Mouse (Mus musculus): Measurements from ENCODE around the gene Fut8. TPM values are rescaled to one million over a fixed set of nuclear protein-coding genes. Genes with fewer than 3 reads are reported as not detected.
"Not testable (repeated sequence)": the region's sequence is repeated elsewhere in the genome, so short reads cannot be mapped to it uniquely, and the experiment has no call there.

Fut8 gene
- polyA plus RNA-seq, 1 experiment from 2014 or later: 53.5 TPM

DNA sequence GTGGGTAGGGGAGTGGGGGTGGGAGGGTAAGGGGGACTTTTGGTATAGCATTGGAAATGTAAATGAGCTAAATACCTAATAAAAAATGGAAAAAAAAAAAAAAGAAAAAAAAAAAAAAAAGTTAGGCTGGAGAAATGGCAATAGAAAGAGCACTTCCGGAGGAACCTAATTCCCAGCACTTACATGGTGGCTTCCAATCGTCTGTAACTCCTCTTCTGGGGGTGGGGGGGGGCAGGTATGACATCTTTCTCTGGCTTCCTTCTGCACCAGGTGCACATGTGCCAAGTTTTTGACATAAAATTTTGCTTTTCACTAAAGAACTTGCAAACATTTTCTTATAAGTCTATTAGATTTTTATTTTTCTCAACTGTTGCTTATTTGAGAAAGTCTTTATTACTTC lies 53.9 kb downstream of the Fut8 start:
- H3K4me2 ChIP-seq; H3K27me3 ChIP-seq; H3K4me3 ChIP-seq; H3K27ac ChIP-seq (replicated peaks); H3K9me3 ChIP-seq; H3K36me3 ChIP-seq; H3K9ac ChIP-seq; H3K4me1 ChIP-seq (replicated peaks); ATAC-seq (ENCODE audit: low read depth): not testable (repeated sequence)
- 66% methylated on average over 2 of the region's 2 CpGs for WGBS

DNA sequence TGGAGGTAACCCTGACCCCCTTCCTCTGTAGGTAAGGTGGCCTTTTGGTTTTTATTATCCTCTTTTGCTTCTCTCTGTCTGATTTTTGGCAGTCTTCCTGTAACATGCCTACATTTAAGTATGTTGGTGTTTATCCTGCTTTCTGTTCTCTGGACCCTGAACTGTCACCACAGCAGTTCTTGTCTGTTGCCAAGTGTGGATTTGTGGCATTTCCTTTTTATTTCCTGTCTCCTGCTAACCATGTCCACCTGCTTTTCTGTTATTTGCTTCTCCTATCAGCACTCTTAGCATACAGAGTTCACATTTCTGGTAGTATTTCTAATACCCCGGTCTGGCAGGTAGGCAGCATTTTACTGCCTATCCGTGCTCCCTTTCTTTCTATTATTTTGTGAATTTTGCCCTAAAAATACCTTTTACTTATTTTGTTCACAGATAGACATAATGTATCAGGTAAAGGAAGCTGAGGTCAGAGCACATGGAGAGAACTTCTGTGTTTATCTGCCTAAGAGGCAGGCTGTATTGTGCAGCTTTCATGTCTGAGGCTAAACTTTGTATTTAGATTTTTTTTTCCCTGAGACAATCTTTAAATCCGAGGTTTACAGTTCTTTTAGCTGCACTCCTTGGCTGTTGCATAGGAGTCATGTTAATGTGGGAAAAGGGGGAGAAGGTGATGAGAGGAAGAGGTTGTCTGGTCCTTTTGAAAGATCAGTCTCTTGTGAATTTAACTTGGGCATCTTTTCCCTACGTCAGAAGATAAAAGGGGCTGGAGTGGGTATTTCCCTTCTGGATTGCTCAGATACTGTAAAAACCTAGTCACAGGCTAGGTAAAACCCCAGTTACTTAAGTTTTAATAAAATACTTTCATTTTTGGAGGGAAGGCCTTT lies 54.7 kb downstream of the Fut8 start:
- no peak overlapping the region for H3K9ac ChIP-seq
- no peak overlapping the region for H3K27ac ChIP-seq (replicated peaks)
- no peak overlapping the region for H3K4me3 ChIP-seq
- H3K9me3 ChIP-seq: no peaks in the 10 kb centered on the region
- H3K27me3 ChIP-seq: no peaks in the 10 kb centered on the region
- WGBS: 76% methylated on average over 4 of the region's 4 CpGs
- H3K4me2 ChIP-seq: no peak overlapping the region
- no peaks in the 10 kb centered on the region for H3K4me1 ChIP-seq (replicated peaks)
- no peaks in the 10 kb centered on the region for H3K36me3 ChIP-seq
- ATAC-seq (ENCODE audit: low read depth): no peak

DNA sequence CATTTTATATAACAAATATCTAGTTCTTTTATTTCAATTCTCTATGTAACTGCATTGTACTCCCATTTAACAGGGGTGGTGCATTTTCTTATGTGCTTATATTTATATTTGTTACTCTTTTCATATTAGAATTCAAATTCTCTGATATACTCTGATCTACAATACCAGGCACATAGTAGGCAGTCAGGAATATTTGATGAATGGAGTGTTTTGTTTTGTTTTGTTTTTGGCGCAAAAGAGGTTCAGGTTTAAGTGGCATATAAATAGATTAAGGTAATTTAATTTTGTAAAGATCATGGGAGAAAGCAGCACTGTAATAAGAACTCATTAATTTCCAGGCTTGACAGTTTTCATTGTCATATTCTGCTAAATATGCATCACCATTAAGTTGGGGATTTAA lies 58.2 kb downstream of the Fut8 start:
- Histone ChIP-seq H3K9ac (no peak overlapping the region), H3K4me3 (no peak overlapping the region), H3K4me2 (no peak overlapping the region), H3K9me3 (no peaks in the 10 kb centered on the region), H3K27ac (replicated peaks) (no peak overlapping the region), H3K27me3 (no peaks in the 10 kb centered on the region), H3K4me1 (replicated peaks) (0 out of 2 replicates have a peak, but pooled peaks cover 3% of the 10 kb centered on the region), H3K36me3 (no peaks in the 10 kb centered on the region)
- ATAC-seq (ENCODE audit: low read depth): no peak
- 89% methylated on average over 1 of the region's 1 CpGs for WGBS

DNA sequence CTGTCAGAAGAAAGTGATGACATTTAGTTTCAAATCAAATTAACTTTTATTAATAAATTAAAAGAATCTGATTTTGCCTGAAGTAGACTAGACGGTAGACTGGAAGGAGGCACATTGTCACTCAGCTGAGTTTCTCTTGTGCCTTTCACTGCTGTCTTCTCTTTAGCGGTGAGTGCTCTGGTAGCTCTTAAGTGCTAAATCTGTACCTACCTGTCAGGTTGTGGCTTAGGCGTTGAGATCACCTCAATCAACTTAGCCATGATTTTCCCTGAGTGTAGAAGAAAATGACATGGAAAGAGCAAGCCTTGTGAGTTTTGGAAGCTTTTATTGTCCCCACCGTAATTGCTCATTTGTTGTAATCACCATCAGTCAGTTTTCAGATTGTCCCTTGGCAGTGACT lies 59.2 kb downstream of the Fut8 start:
- Histone ChIP-seq H3K4me3 (no peak overlapping the region), H3K4me1 (replicated peaks) (0 out of 2 replicates have a peak, but pooled peaks cover 3% of the 10 kb centered on the region), H3K9ac (no peak overlapping the region), H3K27ac (replicated peaks) (no peak overlapping the region), H3K4me2 (no peak overlapping the region), H3K36me3 (no peaks in the 10 kb centered on the region), H3K9me3 (no peaks in the 10 kb centered on the region), H3K27me3 (no peaks in the 10 kb centered on the region)
- 82% methylated on average over 4 of the region's 4 CpGs for WGBS
- ATAC-seq (ENCODE audit: low read depth): no peak

DNA sequence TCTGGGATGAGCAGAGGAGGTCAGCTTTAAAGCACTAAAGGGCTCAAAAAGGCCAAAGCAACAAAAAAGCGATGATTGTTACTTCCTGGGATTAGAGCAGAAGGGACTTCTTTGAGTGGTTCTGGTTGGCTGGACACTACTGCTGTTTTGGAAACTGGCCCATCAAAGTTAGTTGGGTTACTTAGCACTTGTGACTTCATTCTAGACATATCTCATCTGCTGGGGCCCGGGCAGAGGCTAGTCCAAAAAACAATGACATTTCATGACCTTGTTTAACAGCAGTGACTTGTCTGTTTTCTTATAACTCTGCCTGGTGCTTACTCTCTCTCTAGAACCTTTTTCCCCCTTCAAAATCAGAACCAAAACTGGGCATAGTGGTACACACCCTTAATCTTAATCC lies 59.9 kb downstream of the Fut8 start:
- Histone ChIP-seq H3K36me3 (no peaks in the 10 kb centered on the region), H3K4me1 (replicated peaks) (0 out of 2 replicates have a peak, but pooled peaks cover 3% of the 10 kb centered on the region), H3K27me3 (no peaks in the 10 kb centered on the region), H3K27ac (replicated peaks) (no peak overlapping the region), H3K4me2 (no peak overlapping the region), H3K9ac (no peak overlapping the region), H3K9me3 (no peaks in the 10 kb centered on the region), H3K4me3 (no peak overlapping the region)
- ATAC-seq (ENCODE audit: low read depth): no peak
- 82% methylated on average over 2 of the region's 2 CpGs for WGBS

DNA sequence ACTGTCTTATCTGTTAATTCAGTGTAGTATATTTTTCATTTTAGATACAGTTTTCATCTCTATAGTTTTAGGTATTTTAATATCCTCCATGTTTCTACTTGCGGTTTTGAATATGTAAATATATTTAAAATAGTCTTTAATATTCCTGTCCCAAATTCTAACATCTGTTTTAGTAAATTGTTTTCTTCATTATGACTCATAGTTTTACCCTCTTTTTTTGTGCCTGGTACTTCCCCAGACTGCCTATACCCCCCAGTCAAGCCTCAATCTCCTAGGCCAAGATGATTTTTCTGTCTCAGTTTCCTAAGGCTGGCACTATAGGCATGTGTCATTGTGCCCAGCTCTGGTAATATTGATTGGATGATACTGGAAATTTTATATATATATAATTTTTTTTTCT lies 64.1 kb downstream of the Fut8 start:
- 0 out of 2 replicates have a peak, but pooled peaks cover 3% of the 10 kb centered on the region for H3K4me1 ChIP-seq (replicated peaks)
- 95% methylated on average over 1 of the region's 1 CpGs for WGBS
- H3K9ac ChIP-seq: no peak overlapping the region
- no peak overlapping the region for H3K4me3 ChIP-seq
- no peaks in the 10 kb centered on the region for H3K9me3 ChIP-seq
- H3K27me3 ChIP-seq: no peaks in the 10 kb centered on the region
- no peak overlapping the region for H3K4me2 ChIP-seq
- ATAC-seq (ENCODE audit: low read depth): no peak
- H3K27ac ChIP-seq (replicated peaks): no peak overlapping the region
- H3K36me3 ChIP-seq: no peaks in the 10 kb centered on the region

DNA sequence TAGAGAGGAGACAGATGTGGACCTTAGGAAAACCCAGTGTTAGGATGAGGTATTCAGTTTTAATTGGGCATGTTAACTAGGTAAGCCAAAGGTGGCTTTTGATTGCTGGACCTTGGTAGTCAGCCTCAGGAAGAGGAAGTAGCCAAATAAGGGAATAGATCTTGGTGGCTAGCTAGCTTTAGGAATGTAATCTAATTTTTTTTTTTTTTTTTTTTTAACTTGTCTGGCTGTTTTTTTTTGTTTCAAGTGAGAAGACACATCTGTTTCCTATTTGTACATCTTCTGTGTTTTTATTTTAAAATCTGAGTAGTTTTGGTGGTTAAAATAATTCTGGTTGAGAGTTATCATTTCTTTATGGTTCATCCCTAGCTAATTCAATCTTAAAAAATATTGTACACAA lies 65.4 kb downstream of the Fut8 start:
- Histone ChIP-seq H3K4me3 (no peak overlapping the region), H3K4me2 (no peak overlapping the region), H3K36me3 (no peaks in the 10 kb centered on the region), H3K9ac (no peak overlapping the region), H3K27me3 (no peaks in the 10 kb centered on the region), H3K27ac (replicated peaks) (no peak overlapping the region), H3K9me3 (no peaks in the 10 kb centered on the region), H3K4me1 (replicated peaks) (0 out of 2 replicates have a peak, but pooled peaks cover 3% of the 10 kb centered on the region)
- no peak for ATAC-seq (ENCODE audit: low read depth)

DNA sequence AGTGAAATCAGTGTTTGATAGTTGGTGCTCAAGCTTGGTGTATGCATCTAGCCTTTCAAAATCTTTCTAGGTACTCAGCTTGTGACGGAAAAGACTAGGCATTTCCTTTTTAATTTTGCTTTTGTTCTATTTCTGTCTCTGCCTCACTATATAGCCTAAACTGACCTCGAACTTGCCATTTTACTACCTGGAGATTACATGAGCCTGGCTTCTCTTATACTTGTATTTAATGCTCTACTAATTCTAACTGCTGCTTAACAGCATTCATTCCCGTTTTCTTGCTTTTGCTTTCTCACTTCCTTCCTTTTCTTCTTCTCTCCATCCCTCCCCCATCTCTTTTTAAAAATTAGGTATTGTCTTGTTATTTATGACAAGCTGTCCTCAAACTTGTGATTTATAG lies 67.6 kb downstream of the Fut8 start:
- 92% methylated on average over 3 of the region's 3 CpGs for WGBS
- Histone ChIP-seq H3K4me3 (no peak overlapping the region), H3K4me2 (no peak overlapping the region), H3K9me3 (no peaks in the 10 kb centered on the region), H3K4me1 (replicated peaks) (0 out of 2 replicates have a peak, but pooled peaks cover 1% of the 10 kb centered on the region), H3K36me3 (no peaks in the 10 kb centered on the region), H3K27ac (replicated peaks) (no peak overlapping the region), H3K27me3 (no peaks in the 10 kb centered on the region), H3K9ac (no peak overlapping the region)
- no peak for ATAC-seq (ENCODE audit: low read depth)

DNA sequence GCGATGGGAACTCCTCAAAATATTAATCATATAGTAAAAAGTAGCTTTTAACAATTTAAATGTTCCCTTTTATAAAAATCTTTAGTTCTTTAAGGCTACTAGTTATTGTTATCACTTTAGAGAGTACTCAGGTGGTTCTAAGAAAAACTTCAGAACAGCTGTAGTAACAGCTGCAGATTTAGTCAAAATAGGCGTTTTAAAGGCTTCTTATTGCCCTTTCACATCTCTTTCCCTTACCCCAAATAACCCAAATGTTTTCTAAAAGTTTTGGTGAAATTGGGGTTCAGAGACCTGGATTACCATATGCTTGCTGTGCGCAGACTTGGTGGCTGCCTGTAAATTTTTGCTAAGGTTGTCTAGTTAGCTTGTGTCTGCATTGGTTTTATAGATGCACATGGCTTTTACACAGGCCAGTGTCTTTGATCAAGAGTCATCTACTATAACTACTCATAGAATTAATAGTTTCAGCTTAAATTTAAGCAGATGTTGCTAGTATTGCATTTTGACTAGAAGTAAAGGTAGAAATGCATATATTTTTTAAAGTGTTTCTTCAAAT lies 68.9 kb downstream of the Fut8 start:
- no peak for ATAC-seq (ENCODE audit: low read depth)
- H3K4me3 ChIP-seq: no peak overlapping the region
- no peaks in the 10 kb centered on the region for H3K9me3 ChIP-seq
- 87% methylated on average over 3 of the region's 3 CpGs for WGBS
- no peaks in the 10 kb centered on the region for H3K4me1 ChIP-seq (replicated peaks)
- no peaks in the 10 kb centered on the region for H3K27me3 ChIP-seq
- no peak overlapping the region for H3K9ac ChIP-seq
- no peak overlapping the region for H3K4me2 ChIP-seq
- H3K36me3 ChIP-seq: no peaks in the 10 kb centered on the region
- no peak overlapping the region for H3K27ac ChIP-seq (replicated peaks)

DNA sequence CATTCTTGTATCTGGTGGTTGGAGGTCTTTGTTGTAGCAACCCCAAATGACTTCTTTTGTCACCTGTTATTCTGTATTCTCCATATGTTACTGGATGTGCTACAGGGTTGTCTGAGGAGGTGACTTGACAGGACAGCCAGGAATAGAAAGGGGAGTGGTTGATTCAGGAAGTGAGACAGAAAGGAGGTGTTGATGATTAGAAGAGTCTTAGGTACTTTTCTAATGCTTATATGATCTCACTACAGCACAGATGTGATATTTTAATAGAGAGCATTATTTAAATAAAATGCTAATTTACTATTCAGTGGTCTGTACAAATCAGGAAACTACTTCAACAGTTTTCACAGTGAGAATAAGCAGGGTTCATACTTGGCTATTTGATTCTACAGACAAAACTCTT lies 71.6 kb downstream of the Fut8 start:
- Histone ChIP-seq H3K9me3 (no peaks in the 10 kb centered on the region), H3K4me1 (replicated peaks) (no peaks in the 10 kb centered on the region), H3K27ac (replicated peaks) (no peak overlapping the region), H3K36me3 (no peaks in the 10 kb centered on the region), H3K9ac (no peak overlapping the region), H3K27me3 (no peaks in the 10 kb centered on the region), H3K4me2 (no peak overlapping the region), H3K4me3 (no peak overlapping the region)
- no peak for ATAC-seq (ENCODE audit: low read depth)

DNA sequence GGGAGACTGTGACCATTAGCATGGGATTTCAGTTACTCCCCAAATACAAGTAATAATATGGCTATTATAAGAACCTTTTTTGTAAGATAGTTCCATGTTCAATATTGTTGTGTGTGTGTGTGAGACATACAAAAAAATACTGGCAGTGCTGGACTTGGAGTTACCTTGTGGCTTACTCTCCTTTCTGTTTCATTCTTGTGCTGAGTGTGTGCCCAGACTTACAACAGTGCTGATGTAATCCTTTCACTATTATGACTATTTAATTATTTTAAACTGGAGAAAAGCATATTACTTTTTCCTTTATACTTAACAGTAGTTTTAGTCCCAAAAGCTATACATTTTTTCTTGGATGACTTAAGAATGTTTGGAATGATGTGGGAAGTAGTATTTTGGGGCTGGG lies 75.6 kb downstream of the Fut8 start:
- H3K4me3 ChIP-seq: no peak overlapping the region
- no peak overlapping the region for H3K9ac ChIP-seq
- H3K4me2 ChIP-seq: no peak overlapping the region
- H3K36me3 ChIP-seq: no peaks in the 10 kb centered on the region
- ATAC-seq (ENCODE audit: low read depth): no peak
- H3K4me1 ChIP-seq (replicated peaks): no peaks in the 10 kb centered on the region
- H3K27me3 ChIP-seq: no peaks in the 10 kb centered on the region
- H3K9me3 ChIP-seq: no peaks in the 10 kb centered on the region
- H3K27ac ChIP-seq (replicated peaks): no peak overlapping the region

DNA sequence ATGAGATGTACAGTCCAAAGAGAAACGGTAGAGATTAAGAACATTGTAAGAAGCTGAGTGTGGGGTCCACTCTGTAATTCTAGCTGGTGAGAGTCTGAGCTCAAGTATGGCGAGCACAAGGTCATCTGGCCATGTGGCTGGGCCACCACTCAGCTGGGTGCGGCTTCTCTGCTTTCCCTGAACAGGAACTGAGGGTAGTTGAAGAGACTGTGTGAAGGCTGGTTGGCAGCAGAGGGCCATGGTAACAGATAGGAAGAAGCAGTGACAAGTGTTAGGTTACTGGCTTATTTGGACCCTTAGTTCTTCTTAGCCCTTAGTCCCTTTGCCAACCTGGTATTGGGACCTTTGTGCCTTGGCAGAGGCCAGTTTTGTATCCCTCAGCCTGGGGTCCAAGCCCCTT lies 86.2 kb downstream of the Fut8 start:
- Histone ChIP-seq H3K27me3 (no peaks in the 10 kb centered on the region), H3K4me3 (no peak overlapping the region), H3K4me2 (no peak overlapping the region), H3K9me3 (no peaks in the 10 kb centered on the region), H3K4me1 (replicated peaks) (no peaks in the 10 kb centered on the region), H3K27ac (replicated peaks) (no peak overlapping the region), H3K9ac (no peak overlapping the region), H3K36me3 (no peaks in the 10 kb centered on the region)
- whole genome bisulfite sequencing: 74% methylated on average over 3 of the region's 3 CpGs
- ATAC-seq (ENCODE audit: low read depth): no peak

DNA sequence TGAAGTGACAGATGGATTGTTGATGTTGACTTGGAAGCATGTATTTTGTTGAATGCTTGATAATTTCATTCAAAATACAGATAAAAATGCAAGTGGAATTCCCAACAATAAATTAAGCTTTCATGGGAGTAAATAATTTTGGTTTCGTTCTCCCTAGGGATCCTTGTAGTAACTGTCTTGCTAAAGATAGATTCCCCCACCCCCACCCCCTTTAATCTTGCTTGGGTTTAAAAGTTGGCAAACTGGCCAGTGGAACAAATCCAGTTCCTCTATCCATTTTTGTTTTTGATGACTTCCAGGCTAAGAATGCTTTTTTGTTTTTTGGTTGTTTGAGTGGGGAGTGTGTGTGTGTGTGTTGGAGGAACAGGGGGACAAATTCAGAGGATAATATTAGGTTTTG lies 108.6 kb downstream of the Fut8 start:
- 86% methylated on average over 1 of the region's 1 CpGs for WGBS
- Histone ChIP-seq H3K27ac (replicated peaks) (no peak overlapping the region), H3K4me1 (replicated peaks) (no peaks in the 10 kb centered on the region), H3K4me3 (no peak overlapping the region), H3K27me3 (no peaks in the 10 kb centered on the region), H3K4me2 (no peak overlapping the region), H3K36me3 (no peaks in the 10 kb centered on the region), H3K9me3 (no peaks in the 10 kb centered on the region), H3K9ac (no peak overlapping the region)
- no peak for ATAC-seq (ENCODE audit: low read depth)

Measured in neural tube, embryonic 13.5 days (tissue).